Mouse (Mus musculus) liver, embryonic 14.5 days (tissue): ENCODE measurements around the gene Tgoln1.

ENCODE experiments used
- CTCF ChIP-seq: IDR thresholded peaks from 2 replicates; pipeline ENCODE4 v1.5.1; 2016; ENCODE audit warnings: antibody characterized with exemption, low read depth, control low read depth
- EP300 ChIP-seq: IDR thresholded peaks from 2 replicates; pipeline ENCODE4 v1.6.1; 2016; ENCODE audit warnings: antibody characterized with exemption, low read depth

DNA sequence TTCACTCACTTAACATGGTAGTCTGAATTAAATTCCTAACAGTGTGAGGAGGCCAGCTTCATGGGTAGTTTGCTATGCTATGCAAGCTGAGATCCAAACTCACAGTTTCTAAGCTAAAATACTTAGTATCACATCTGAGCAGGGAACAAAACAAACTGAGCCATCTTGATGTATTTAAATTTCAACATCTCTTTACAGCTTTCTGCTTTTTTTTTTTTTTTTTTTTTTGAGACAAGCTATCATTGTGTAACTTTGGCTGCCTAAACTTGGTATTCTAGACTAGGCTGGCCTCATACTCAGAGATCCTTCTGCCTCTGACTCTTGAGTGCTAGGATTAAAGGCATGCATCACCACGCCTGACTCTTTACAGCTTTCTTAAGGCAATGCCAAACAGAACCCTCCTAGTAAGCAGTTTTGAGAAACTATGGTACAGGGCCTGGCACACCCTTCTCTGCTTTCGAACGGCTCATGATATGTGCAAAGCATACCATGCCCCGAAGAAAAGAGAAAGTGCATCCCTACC lies 8.1 kb downstream of the Tgoln1 start:
- TF ChIP-seq CTCF (no peak), EP300 (no peak)
